Mouse (Mus musculus) cortical plate, adult 2 months (tissue): ENCODE results near the gene Crtac1.

Experiments used
- CTCF ChIP-seq: fragments of 200-500 bp; IDR thresholded peaks from 2 replicates; pipeline ENCODE4 v1.5.1; 2011; ENCODE audit warnings: mild to moderate bottlenecking, control low read depth, low read length; ENCODE audit not compliant: insufficient read depth; ENCODE audit errors: extremely low read depth
- POLR2A ChIP-seq: fragments of 200-500 bp; IDR thresholded peaks from 2 replicates; pipeline ENCODE4 v1.6.1; 2011; ENCODE audit warnings: mild to moderate bottlenecking, low read length, control low read depth; ENCODE audit not compliant: insufficient read depth; ENCODE audit errors: extremely low read depth

DNA sequence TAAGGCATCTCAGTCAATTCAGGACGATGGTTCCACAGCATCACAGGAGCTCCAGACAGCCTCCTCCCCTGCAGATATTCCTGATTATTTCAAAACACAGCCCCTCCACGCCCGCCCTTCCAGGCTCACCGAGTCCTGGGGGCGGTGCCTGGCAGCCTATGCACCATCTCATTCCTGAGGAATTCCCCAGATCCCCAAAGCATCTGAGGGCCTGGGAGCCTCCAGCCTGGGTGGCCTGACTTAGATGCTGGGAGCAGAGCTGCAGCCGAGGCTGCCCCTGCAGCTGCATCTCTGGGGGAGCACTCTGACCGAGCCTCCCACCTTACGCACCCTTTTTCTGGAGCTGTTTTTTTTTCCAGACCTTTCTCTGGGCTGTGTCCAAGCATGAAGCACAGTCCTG is 190.7 kb downstream of the Crtac1 start:
- TF ChIP-seq CTCF (no peak), POLR2A (no peak)
